Mouse (Mus musculus) heart, embryonic 10.5 days (tissue): Measurements from ENCODE around the gene Zswim3. TPM values are rescaled to one million over a fixed set of nuclear protein-coding genes. Genes with fewer than 3 reads are reported as not detected.
"Not testable (repeated sequence)": the region's sequence is repeated elsewhere in the genome, so short reads cannot be mapped to it uniquely, and the experiment has no call there.

ENCODE experiments used
- DNase-seq: peaks from one replicate; pipeline ENCODE4 v3.0.0-alpha.2; 2017; ENCODE audit warnings: low spot score
- H3K27ac ChIP-seq: fragments of 300-500 bp; sonication (generic); 2 replicates; pipeline ENCODE4 v1.5.1; 2016; ENCODE audit warnings: mild to moderate bottlenecking
- H3K27me3 ChIP-seq: fragments of 300-500 bp; sonication (generic); 2 replicates; pipeline ENCODE4 v1.6.1; 2016; ENCODE audit warnings: mild to moderate bottlenecking; ENCODE audit not compliant: poor library complexity, insufficient read depth, severe bottlenecking
- H3K36me3 ChIP-seq: fragments of 300-500 bp; sonication (generic); 2 replicates; pipeline ENCODE4 v1.6.1; 2016; ENCODE audit warnings: mild to moderate bottlenecking, moderate library complexity
- H3K4me1 ChIP-seq: fragments of 300-500 bp; sonication (generic); 2 replicates; pipeline ENCODE4 v1.6.1; 2016; ENCODE audit warnings: mild to moderate bottlenecking
- H3K4me3 ChIP-seq: fragments of 300-500 bp; sonication (generic); 2 replicates; pipeline ENCODE4 v1.5.1; 2016; ENCODE audit warnings: mild to moderate bottlenecking, moderate library complexity
- H3K9me3 ChIP-seq: fragments of 300-500 bp; sonication (generic); 2 replicates; pipeline ENCODE4 v1.6.1; 2016; ENCODE audit warnings: mild to moderate bottlenecking, moderate library complexity
- WGBS: fragments of 180-500 bp; shearing (Covaris S2); methylation state at CpG from one replicate; pipeline ENCODE4 v1.1.7; 2016; 5-methylcytosine and 5-hydroxymethylcytosine counted together
- polyA plus RNA-seq: library from polyadenylated mRNA; unstranded; fragments of >200 nt; fragmentation: Nextera tagmentation; extraction: Ambion mirVana; gene quantifications from 2 replicates; pipeline ENCODE4 v1.2.1, GENCODE M21; 2016

The Zswim3 gene
- polyA plus RNA-seq, 1 experiment from 2014 or later = 9.7 TPM

DNA sequence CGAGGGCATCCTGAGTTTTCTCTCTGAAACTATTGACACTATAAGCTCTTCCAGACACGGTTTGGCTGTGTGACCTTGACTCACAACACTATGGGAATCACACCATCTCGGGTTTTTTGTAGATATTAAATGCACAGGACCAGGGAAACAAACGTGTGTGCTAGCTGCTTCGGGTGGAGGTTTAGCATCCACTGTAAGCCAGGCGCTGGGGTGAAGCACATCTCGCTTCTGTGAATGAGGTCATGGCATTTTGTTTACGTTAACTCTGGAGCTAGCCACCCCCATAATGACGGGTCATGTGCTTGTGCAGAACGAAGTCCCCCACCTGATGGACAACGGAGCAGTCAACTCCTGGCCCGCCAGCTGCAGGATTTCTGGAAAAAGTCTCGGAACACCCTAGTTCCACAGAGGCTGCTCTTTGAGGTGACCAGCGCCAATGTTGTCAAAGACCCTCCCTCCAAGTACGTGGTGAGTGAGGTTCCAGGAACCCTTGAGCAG lies 18.5 kb upstream of the Zswim3 start:
- Histone ChIP-seq H3K27me3 (no peaks in the 10 kb centered on the region), H3K4me1 (peaks cover 31% of the 10 kb centered on the region), H3K27ac (peak overlapping the region; percentile 94), H3K4me3 (peak overlapping the region; percentile 82), H3K36me3 (peaks cover 26% of the 10 kb centered on the region), H3K9me3 (no peaks in the 10 kb centered on the region)
- no peak for DNase-seq
- WGBS = 5% methylated on average over 15 of the region's 15 CpGs

GRCm38 (mm10) chr2:164787032-164787431 lies 17.9 kb upstream of the Zswim3 start:
- peak overlapping the region; percentile 82 for H3K4me3 ChIP-seq
- peak overlapping the region; percentile 94 for H3K27ac ChIP-seq

GRCm38 (mm10) chr2:164787779-164788178 lies 17.1 kb upstream of the Zswim3 start:
- Histone ChIP-seq H3K27ac (no peak overlapping the region), H3K4me1 (peaks cover 39% of the 10 kb centered on the region), H3K4me3 (no peak overlapping the region), H3K27me3 (no peaks in the 10 kb centered on the region), H3K36me3 (peaks cover 40% of the 10 kb centered on the region), H3K9me3 (no peaks in the 10 kb centered on the region)
- DNase-seq = no peak
- 88% methylated on average over 10 of the region's 10 CpGs for WGBS

More at GRCm38 (mm10) chr2:164787032-164787431, 17.9 kb upstream of the Zswim3 start:
- no peaks in the 10 kb centered on the region for H3K27me3 ChIP-seq
- WGBS = 82% methylated on average over 3 of the region's 3 CpGs
- H3K9me3 ChIP-seq = no peaks in the 10 kb centered on the region
- H3K4me1 ChIP-seq = peaks cover 35% of the 10 kb centered on the region
- peaks cover 32% of the 10 kb centered on the region for H3K36me3 ChIP-seq
- no peak for DNase-seq

DNA sequence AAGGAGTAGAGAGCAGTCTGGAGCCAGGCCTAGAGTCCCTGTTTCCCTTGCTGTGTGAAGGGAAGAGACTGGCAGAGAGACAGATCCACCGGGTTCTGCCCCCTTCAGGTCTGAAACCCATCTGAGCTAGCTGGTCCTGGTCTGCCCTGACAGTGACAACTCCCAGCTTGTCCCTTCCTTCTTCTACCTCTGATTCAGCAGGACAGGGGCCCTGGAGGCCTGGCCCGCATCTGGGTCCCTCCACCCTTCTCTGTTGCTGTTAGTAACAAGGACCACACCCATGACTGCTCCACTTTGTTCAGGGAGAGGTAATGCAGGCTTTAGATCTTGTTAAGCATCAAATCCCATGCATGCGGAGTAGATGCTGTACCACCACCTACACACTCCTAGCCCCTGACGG lies 16.5 kb upstream of the Zswim3 start:
- H3K27me3 ChIP-seq = no peaks in the 10 kb centered on the region
- H3K9me3 ChIP-seq = no peaks in the 10 kb centered on the region
- WGBS = 47% methylated on average over 4 of the region's 4 CpGs
- H3K36me3 ChIP-seq = peaks cover 44% of the 10 kb centered on the region
- H3K4me3 ChIP-seq = no peak overlapping the region
- no peak overlapping the region for H3K27ac ChIP-seq
- DNase-seq = no peak
- peaks cover 46% of the 10 kb centered on the region for H3K4me1 ChIP-seq

DNA sequence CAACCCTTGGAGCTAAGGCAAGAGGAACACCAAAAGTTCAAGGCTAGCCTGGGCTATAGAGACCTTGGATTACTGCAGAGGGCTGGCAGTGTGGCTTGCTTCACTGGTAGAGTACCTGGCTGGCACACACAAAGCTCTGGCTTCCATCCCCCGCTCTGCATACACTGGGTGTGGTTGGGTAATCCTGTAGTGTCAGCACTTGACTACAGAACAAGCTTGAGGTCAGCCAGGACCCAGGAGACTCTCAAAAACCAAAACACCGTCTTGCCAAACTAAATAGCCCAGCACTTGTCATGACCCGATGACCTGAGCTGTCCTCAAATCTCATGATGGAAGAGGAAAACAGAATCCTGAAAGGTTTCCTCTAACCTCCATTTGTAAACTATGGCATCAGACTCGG lies 14.4 kb upstream of the Zswim3 start:
- Histone ChIP-seq H3K27me3 (no peaks in the 10 kb centered on the region), H3K27ac (no peak overlapping the region), H3K4me1 (peaks cover 46% of the 10 kb centered on the region), H3K36me3 (peaks cover 56% of the 10 kb centered on the region), H3K9me3 (no peaks in the 10 kb centered on the region), H3K4me3 (no peak overlapping the region)
- WGBS = 74% methylated on average over 4 of the region's 4 CpGs
- DNase-seq = no peak

DNA sequence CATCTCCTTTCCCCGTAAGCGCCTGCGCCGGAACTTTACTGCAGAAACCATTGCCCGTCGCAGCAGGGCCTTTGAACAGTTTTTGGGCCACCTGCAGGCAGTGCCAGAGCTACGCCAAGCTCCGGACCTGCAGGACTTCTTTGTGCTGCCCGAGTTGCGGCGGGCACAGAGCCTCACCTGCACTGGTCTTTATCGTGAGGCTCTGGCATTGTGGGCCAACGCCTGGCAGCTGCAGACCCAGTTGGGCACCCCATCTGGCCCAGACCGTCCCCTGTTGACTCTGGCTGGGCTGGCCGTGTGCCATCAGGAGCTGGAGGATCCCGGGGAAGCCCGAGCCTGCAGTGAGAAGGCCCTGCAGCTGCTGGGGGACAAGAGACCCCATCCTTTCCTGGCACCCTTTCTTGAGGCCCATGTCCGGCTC lies 13.0 kb upstream of the Zswim3 start:
- H3K27ac ChIP-seq = peak overlapping the region; percentile 22; the same call in 1 of the 2 replicates
- H3K9me3 ChIP-seq = no peaks in the 10 kb centered on the region
- 95% methylated on average over 18 of the region's 18 CpGs for WGBS
- DNase-seq = no peak
- no peaks in the 10 kb centered on the region for H3K27me3 ChIP-seq
- peaks cover 70% of the 10 kb centered on the region for H3K36me3 ChIP-seq
- H3K4me3 ChIP-seq = no peak overlapping the region
- H3K4me1 ChIP-seq = peaks cover 36% of the 10 kb centered on the region

- Histone ChIP-seq H3K9me3 (no peaks in the 10 kb centered on the region), H3K27ac (peak overlapping the region; percentile 77; the same call in 1 of the 2 replicates), H3K4me3 (no peak overlapping the region), H3K27me3 (no peaks in the 10 kb centered on the region), H3K36me3 (peaks cover 75% of the 10 kb centered on the region), H3K4me1 (peaks cover 32% of the 10 kb centered on the region)
- DNase-seq = no peak
- WGBS = 87% methylated on average over 12 of the region's 12 CpGs
These were observed 12.3 kb upstream of the Zswim3 start for GRCm38 (mm10) chr2:164792400-164793190.

GRCm38 (mm10) chr2:164793236-164793635 lies 11.7 kb upstream of the Zswim3 start:
- no peaks in the 10 kb centered on the region for H3K27me3 ChIP-seq
- peak overlapping the region; percentile 77 for H3K27ac ChIP-seq
- no peak overlapping the region for H3K4me3 ChIP-seq
- H3K36me3 ChIP-seq = peaks cover 80% of the 10 kb centered on the region
- H3K4me1 ChIP-seq = peaks cover 30% of the 10 kb centered on the region
- no peak for DNase-seq
- H3K9me3 ChIP-seq = no peaks in the 10 kb centered on the region
- 54% methylated on average over 3 of the region's 3 CpGs for WGBS

DNA sequence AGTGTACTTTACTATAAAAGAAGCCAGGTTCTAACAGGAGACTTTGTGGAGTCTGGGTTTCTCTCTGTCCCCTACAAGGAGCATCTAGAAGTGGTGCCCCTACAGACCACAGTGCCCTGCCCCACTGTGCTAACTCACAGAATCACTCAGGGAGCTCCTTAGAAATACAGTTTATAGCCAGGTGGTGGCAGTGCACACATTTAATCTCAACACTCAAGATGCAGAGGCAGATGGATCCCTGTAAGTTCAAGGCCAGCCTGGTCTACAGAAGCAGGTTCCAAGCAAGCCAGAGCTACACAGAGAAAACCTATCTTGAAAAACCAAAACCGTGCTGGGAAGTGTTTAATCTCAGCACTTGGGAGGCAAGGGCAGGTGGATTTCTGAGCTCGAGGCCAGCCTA lies 11.1 kb upstream of the Zswim3 start:
- H3K36me3 ChIP-seq = peaks cover 79% of the 10 kb centered on the region
- DNase-seq = no peak
- H3K27ac ChIP-seq = peak overlapping the region; percentile 77

GRCm38 (mm10) chr2:164794293-164794692 lies 10.6 kb upstream of the Zswim3 start:
- Histone ChIP-seq H3K27ac (no peak overlapping the region), H3K27me3 (no peaks in the 10 kb centered on the region), H3K4me1 (peaks cover 22% of the 10 kb centered on the region), H3K4me3 (no peak overlapping the region), H3K9me3 (no peaks in the 10 kb centered on the region), H3K36me3 (peaks cover 81% of the 10 kb centered on the region)
- DNase-seq = peak; percentile 89
- WGBS = 41% methylated on average over 5 of the region's 5 CpGs

More for the DNA sequence above, 11.1 kb upstream of the Zswim3 start:
- H3K27me3 ChIP-seq = no peaks in the 10 kb centered on the region
- peaks cover 25% of the 10 kb centered on the region for H3K4me1 ChIP-seq
- no peaks in the 10 kb centered on the region for H3K9me3 ChIP-seq
- no peak overlapping the region for H3K4me3 ChIP-seq
- WGBS = 81% methylated on average over 2 of the region's 2 CpGs

DNA sequence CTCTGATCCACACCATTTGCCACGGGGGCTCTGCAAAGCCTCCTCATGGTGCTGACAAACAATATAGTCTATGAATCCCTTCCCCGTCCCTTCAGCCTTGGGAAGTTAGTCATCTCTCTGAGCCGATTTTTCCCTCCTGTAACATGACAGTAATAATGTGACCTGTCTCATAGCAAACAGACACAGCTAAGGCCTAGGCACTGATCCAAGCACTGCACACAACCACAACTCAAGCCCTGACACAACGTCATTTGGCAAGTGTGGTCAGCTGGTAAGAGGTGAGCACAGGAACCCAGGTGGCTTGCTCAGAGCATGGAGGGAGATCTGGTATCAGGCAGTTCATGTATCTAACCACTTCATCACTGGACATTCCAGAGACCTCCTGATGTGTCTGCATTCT lies 9.0 kb upstream of the Zswim3 start:
- no peak overlapping the region for H3K4me3 ChIP-seq
- 89% methylated on average over 4 of the region's 4 CpGs for WGBS
- H3K27ac ChIP-seq = no peak overlapping the region
- peaks cover 83% of the 10 kb centered on the region for H3K36me3 ChIP-seq
- no peaks in the 10 kb centered on the region for H3K27me3 ChIP-seq
- H3K4me1 ChIP-seq = peaks cover 22% of the 10 kb centered on the region
- H3K9me3 ChIP-seq = no peaks in the 10 kb centered on the region
- DNase-seq = no peak

GRCm38 (mm10) chr2:164798554-164798953 lies 6.3 kb upstream of the Zswim3 start:
- not testable (repeated sequence) for H3K27ac ChIP-seq, H3K9me3 ChIP-seq, DNase-seq, H3K4me3 ChIP-seq, H3K27me3 ChIP-seq
- 80% methylated on average over 6 of the region's 6 CpGs for WGBS
- Histone ChIP-seq H3K4me1 (peaks cover 14% of the 10 kb centered on the region), H3K36me3 (peaks cover 80% of the 10 kb centered on the region)

DNA sequence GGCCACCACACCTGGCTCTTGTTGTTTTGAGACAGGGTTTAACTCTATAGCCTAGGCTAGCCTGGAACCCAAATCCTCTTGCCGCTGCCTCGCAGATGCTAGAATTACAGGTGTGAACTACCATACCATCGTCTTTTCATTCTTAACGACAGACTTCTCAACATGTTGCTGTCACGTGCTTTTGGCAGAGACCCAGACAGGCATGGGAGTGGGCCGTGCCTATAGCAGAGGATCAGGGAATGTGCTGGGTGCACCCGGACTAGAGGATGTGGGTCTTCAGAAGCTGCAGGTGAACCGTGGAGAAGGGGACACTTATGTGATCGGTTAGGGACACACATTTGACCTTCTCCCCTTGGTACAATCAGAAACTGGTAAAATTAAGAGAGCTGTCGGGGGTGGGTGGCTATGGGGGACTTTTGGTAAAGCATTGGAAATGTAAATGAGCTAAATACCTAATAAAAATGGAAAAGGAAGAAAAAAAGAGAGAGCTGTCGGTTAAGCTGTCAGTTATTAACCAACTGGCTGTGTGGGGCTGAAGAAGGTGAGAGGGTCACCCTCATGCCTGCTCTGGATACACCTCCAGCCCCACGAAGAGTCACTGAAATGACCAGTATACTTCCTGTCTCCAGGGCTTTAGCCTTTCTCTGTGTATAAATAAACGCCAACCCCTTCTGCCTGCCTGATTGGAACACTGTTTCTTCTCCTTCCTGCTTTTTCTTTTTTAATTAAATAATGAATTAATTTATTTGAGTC lies 4.5 kb upstream of the Zswim3 start:
- Histone ChIP-seq H3K27me3 (no peaks in the 10 kb centered on the region), H3K4me3 (no peak overlapping the region), H3K9me3 (no peaks in the 10 kb centered on the region), H3K27ac (no peak overlapping the region), H3K36me3 (peaks cover 69% of the 10 kb centered on the region), H3K4me1 (peaks cover 16% of the 10 kb centered on the region)
- 87% methylated on average over 13 of the region's 13 CpGs for WGBS
- no peak for DNase-seq
